Mouse (Mus musculus) C2C12 (cell line): ENCODE measurements around the gene Cip2a.

Source experiments
- CTCF ChIP-seq: IDR thresholded peaks from one replicate; pipeline ENCODE4 v1.5.1; 2011; ENCODE audit not compliant: control insufficient read depth, insufficient read depth, insufficient read length
- MAX ChIP-seq: IDR thresholded peaks from one replicate; pipeline ENCODE4 v1.6.1; 2011; ENCODE audit warnings: mild to moderate bottlenecking, control low read depth
- MYOD1 ChIP-seq: IDR thresholded peaks from one replicate; pipeline ENCODE4 v1.6.1; 2011; ENCODE audit warnings: low read depth; ENCODE audit not compliant: control insufficient read depth, insufficient read length
- MYOG ChIP-seq: IDR thresholded peaks from one replicate; pipeline ENCODE4 v1.6.1; 2011; ENCODE audit not compliant: control insufficient read depth, insufficient read length; ENCODE audit errors: extremely low read depth
- USF1 ChIP-seq: IDR thresholded peaks from one replicate; pipeline ENCODE4 v1.6.1; 2011; ENCODE audit warnings: low read depth, mild to moderate bottlenecking, control low read depth, moderate library complexity

GRCm38 (mm10) chr16:48993559-48994342 is at the start of gene Cip2a, which contains the start of gene Dzip3:
- TF ChIP-seq MYOD1 (no peak), CTCF (no peak), USF1 (no peak), MAX (peak; percentile 10), MYOG (no peak)
